Mouse (Mus musculus) intestine, embryonic 15.5 days (tissue): ENCODE results near the gene Tmem88. TPM values are rescaled to one million over a fixed set of nuclear protein-coding genes. Genes with fewer than 3 reads are reported as not detected.

Source experiments
- ATAC-seq: fragments of 200-750 bp; cut with Nextera tagmentation; 2 replicates; pipeline ENCODE4 v1.8.0; 2017; ENCODE audit warnings: moderate TSS enrichment, moderate library complexity
- H3K27ac ChIP-seq: fragments of 300-500 bp; sonication (generic); 2 replicates; pipeline ENCODE4 v1.5.1; 2015; ENCODE audit warnings: mild to moderate bottlenecking, inconsistent platforms
- H3K27me3 ChIP-seq: fragments of 300-500 bp; sonication (generic); replicated peaks from 2 replicates; pipeline ENCODE4 v1.6.1; 2015; ENCODE audit warnings: inconsistent platforms
- H3K36me3 ChIP-seq: fragments of 300-500 bp; sonication (generic); 2 replicates; pipeline ENCODE4 v1.6.1; 2015; ENCODE audit warnings: inconsistent platforms
- H3K4me1 ChIP-seq: fragments of 300-500 bp; sonication (generic); replicated peaks from 2 replicates; pipeline ENCODE4 v1.6.1; 2015; ENCODE audit warnings: inconsistent platforms
- H3K4me2 ChIP-seq: fragments of 300-500 bp; sonication (generic); replicated peaks from 2 replicates; pipeline ENCODE4 v1.6.1; 2015; ENCODE audit warnings: mild to moderate bottlenecking, inconsistent platforms
- H3K4me3 ChIP-seq: fragments of 300-500 bp; sonication (generic); replicated peaks from 2 replicates; pipeline ENCODE4 v1.5.1; 2015; ENCODE audit warnings: inconsistent platforms
- H3K9ac ChIP-seq: fragments of 300-500 bp; sonication (generic); 2 replicates; pipeline ENCODE4 v1.6.1; 2015; ENCODE audit warnings: inconsistent platforms
- H3K9me3 ChIP-seq: fragments of 300-500 bp; sonication (generic); 2 replicates; pipeline ENCODE4 v1.6.1; 2016; ENCODE audit warnings: inconsistent platforms
- WGBS: fragments of 180-500 bp; shearing (Covaris S2); methylation state at CpG from one replicate; pipeline ENCODE4 v1.1.7; 2015; 5-methylcytosine and 5-hydroxymethylcytosine counted together
- polyA plus RNA-seq: library from polyadenylated mRNA; unstranded; fragments of >200 nt; fragmentation: Nextera tagmentation; extraction: Ambion mirVana; gene quantifications from 2 replicates; pipeline ENCODE4 v1.2.1, GENCODE M21; 2015

The Tmem88 gene
- polyA plus RNA-seq, 1 experiment from 2014 or later, result 32.1 TPM

DNA sequence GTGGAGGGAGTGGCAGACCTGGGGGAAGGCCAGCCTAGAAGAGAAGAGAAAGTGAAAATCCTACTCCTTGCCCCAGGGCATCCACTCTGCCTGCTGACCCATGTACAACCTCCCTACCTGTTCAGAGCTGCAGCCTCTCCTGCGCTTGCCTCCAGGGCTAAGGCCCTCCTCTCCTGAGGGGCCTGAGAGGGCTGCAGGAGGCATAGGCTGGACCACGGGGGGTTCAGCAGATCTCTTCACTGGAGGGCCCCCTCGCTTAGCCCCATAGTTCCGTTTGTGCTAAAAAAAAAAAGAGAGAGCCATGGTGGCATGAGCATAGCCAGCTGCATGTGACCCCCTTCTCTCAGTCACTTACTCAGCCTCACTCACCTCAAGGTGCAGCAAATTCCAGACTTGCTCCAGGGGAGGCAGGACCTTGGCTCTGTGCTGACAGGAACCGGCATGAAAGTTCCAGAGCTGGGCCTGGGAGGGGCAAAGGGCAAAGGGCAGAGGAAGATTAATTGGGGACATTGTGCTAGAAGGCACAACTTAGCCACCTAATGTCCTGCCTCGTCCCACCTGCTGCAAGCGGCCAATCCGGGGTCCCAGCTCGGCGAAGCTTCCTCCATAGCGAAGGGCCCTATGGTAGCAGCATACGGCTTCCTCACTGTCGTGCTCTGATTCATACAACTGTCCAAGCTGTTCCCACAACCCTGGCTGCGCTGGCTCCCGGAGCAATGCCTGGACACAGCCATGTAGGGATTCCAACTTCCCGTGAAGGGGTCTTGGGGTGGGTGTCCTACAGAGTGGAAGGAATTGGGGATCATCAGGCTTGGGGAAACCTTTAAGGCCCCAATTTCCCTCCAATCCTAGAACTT is 9.1 kb upstream of the Tmem88 start:
- Histone ChIP-seq H3K36me3 (peaks cover 46% of the 10 kb centered on the region), H3K4me1 (peaks cover 22% of the 10 kb centered on the region), H3K9ac (no peak overlapping the region), H3K4me2 (peak overlapping the region; percentile 92; the same call in 1 of the 2 replicates), H3K27me3 (no peaks in the 10 kb centered on the region), H3K27ac (no peak overlapping the region), H3K4me3 (no peak overlapping the region), H3K9me3 (no peaks in the 10 kb centered on the region)
- WGBS, result 88% methylated on average over 16 of the region's 16 CpGs
- no peak for ATAC-seq

DNA sequence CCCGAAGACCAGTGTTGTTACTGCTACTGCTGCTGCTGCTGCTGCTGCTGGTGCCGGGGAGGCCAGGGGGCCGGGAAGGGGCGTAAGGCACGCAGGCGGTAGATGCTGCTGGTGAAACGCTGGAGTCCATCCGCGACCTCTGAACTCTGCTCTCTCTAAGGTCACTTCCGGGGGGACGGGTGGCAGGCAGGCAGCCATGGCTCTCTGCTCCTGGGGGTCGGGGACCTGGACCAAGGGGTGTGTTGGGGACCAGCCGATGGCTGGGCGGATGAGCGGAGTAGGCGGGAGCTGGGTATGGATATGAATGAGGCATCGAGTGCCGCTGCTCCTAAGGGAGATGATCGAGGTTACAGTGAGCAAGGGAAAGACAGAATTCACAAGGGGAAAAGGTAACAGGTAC is 8.2 kb upstream of the Tmem88 start:
- no peak for ATAC-seq
- Histone ChIP-seq H3K27ac (no peak overlapping the region), H3K4me2 (no peak overlapping the region), H3K27me3 (no peaks in the 10 kb centered on the region), H3K4me3 (no peak overlapping the region), H3K36me3 (peaks cover 54% of the 10 kb centered on the region), H3K9me3 (no peaks in the 10 kb centered on the region), H3K4me1 (peaks cover 17% of the 10 kb centered on the region), H3K9ac (no peak overlapping the region)
- 85% methylated on average over 19 of the region's 19 CpGs for WGBS

DNA sequence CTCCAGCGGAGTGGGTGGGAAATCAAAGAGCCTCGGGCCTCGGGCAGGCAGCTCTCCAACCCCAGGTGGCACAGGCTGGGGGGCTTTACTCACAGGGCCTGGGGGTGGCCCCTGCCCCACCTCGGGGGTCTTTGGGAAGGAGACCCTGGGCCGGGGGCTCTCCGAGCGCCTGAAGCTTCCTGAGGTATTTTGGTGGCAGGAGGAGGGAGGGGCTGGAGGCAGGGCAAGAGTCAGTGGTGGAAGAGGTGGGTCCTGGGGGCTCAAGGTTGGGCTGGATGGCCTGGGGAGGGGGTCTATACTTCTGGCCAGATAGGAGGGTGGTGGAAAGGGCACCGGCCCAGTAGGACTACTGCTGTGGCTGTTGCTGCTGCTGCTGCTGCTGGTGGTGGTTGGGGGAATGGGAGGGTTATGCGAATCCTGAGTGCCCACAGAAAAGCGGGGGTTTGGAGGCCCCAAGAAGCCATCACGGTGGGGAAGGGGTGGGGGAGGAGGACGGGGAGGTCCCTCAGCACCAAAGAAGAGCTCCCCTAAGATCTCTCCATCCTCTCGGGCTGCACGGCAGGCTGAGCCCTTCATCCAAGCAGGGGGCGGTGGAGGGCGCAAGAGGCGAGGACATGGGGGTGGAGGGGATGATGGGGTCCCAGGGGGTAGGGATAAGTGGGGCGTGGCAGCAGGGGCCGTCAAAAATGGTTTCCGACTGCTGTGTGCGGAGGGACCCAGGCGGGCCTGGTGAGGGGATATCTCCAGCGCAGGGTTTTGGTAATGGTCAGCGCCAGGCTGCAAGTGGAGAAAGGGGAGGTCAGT is 7.6 kb upstream of the Tmem88 start:
- Histone ChIP-seq H3K4me2 (no peak overlapping the region), H3K4me1 (peaks cover 21% of the 10 kb centered on the region), H3K9ac (no peak overlapping the region), H3K4me3 (no peak overlapping the region), H3K27ac (no peak overlapping the region), H3K9me3 (no peaks in the 10 kb centered on the region), H3K36me3 (peaks cover 58% of the 10 kb centered on the region), H3K27me3 (no peaks in the 10 kb centered on the region)
- WGBS, result 89% methylated on average over 24 of the region's 24 CpGs
- ATAC-seq, result no peak

DNA sequence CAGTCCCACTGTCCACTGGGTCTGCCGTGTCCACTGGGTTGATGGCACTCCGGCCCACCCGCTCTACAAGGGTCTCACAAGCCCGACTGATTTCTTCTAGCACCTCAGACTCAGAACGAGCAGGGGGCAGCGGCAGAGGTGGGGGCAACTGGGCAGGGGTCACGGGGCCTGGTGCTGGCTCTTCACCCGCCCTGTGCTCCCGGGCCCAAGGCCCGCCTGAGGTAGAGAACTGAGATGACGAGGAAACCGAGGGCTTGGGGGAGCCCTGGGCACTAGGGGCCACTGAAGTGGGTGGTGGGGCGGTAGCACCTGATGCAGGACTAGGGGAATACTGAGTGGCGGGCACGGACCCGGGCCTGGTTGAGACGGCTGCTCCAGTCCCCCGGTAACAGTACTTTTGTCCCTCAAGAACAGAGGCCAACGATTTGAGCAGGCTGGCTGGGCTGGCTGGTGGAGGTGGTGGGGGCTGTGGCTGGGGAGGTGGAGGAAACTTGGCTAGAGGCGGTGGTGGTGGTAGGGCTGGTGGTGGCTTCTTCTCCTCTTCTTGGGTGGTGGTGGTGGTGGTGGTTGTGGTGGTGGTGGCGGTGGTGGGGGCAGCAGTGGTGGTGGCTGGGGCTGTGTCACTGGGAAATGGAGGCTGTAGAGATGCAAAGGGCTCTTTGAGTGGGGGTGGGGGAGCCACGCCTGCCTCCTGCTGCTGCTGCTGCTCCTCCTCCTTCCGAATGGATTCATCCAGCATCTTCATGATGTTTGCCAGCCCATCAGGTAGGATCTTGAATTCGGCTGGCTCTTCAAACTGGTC is 6.8 kb upstream of the Tmem88 start:
- H3K4me1 ChIP-seq, result peaks cover 29% of the 10 kb centered on the region
- WGBS, result 91% methylated on average over 23 of the region's 24 CpGs
- H3K9me3 ChIP-seq, result no peaks in the 10 kb centered on the region
- no peak overlapping the region for H3K9ac ChIP-seq
- H3K36me3 ChIP-seq, result peaks cover 66% of the 10 kb centered on the region
- ATAC-seq, result no peak
- no peaks in the 10 kb centered on the region for H3K27me3 ChIP-seq
- no peak overlapping the region for H3K4me2 ChIP-seq
- H3K27ac ChIP-seq, result no peak overlapping the region
- no peak overlapping the region for H3K4me3 ChIP-seq

DNA sequence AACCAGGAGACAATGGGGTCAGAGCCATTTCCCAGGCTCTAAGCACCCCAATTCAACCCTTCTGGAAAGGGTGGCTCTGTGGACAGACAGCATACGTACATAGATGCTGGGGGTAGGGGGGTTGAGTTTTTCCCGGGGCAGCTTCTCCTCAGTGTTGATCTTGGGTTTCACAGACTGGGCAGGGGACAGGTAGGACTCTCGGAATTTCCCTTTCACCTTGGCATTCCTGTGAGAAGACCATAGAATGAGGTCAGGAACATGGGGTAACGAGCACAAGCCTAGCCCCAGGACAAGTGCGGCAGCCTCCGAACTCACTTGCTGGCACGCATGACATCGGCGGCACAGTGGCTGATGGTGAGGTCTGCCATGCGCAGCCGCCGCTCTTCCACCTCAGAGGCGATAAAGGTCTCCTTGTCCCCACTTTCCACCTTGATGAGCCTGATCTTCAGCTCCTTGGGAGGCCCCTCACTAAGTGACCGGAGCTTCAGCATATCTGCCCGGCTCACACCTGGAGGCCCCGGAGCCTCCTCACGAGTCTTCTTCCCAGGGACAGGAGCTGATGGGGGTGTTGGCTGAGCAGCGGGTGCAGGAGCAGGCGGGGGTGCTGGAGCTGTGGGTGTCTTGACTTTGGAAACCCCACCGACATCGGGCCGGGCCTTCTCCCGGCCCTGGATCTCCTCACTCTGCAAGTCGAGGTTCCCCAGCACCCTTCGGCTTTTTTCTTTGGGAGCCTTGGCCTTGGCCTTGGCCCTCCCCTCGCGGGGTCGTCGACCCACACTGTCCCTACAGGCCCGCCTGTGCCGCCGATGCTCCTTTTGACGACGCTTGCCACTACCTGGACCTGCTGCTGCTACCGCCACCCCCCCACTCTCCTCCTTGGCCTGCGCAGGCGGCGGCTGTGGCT is 5.9 kb upstream of the Tmem88 start:
- H3K4me3 ChIP-seq, result no peak overlapping the region
- H3K36me3 ChIP-seq, result peaks cover 71% of the 10 kb centered on the region
- no peak for ATAC-seq
- H3K27ac ChIP-seq, result no peak overlapping the region
- H3K4me1 ChIP-seq, result peaks cover 35% of the 10 kb centered on the region
- H3K4me2 ChIP-seq, result no peak overlapping the region
- no peaks in the 10 kb centered on the region for H3K9me3 ChIP-seq
- H3K9ac ChIP-seq, result no peak overlapping the region
- 92% methylated on average over 38 of the region's 38 CpGs for WGBS
- H3K27me3 ChIP-seq, result no peaks in the 10 kb centered on the region

DNA sequence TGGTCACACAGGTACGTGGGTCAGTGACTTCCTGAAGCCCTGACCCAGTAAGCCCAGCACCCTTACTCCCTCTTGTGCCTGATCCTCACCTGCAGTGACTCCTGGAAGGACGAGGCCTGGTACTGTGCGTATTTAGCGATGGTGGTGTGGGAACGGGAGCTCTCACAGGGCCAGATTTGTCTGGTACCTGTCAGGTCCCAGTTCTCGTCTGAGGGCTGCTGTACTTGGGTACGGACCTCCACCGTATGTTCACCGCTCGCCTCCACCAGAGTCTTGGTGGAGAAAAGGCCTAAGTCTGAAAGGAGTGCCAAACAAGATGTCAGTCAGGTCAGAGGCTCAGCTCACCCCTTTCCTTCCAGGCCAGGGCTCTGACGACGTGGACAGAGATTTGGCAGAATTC is 4.0 kb upstream of the Tmem88 start:
- Histone ChIP-seq H3K9me3 (no peaks in the 10 kb centered on the region), H3K4me3 (no peak overlapping the region), H3K27me3 (no peaks in the 10 kb centered on the region), H3K27ac (no peak overlapping the region), H3K9ac (no peak overlapping the region), H3K4me1 (peaks cover 34% of the 10 kb centered on the region), H3K4me2 (no peak overlapping the region), H3K36me3 (peaks cover 60% of the 10 kb centered on the region)
- WGBS, result 84% methylated on average over 12 of the region's 12 CpGs
- ATAC-seq, result no peak

GRCm38 (mm10) chr11:69401210-69401637 is 3.2 kb upstream of the Tmem88 start:
- H3K9me3 ChIP-seq, result no peaks in the 10 kb centered on the region
- no peaks in the 10 kb centered on the region for H3K27me3 ChIP-seq
- no peak overlapping the region for H3K4me3 ChIP-seq
- H3K27ac ChIP-seq, result no peak overlapping the region
- H3K36me3 ChIP-seq, result peaks cover 54% of the 10 kb centered on the region
- ATAC-seq, result peak; percentile 78
- peaks cover 39% of the 10 kb centered on the region for H3K4me1 ChIP-seq
- H3K9ac ChIP-seq, result no peak overlapping the region
- 0 out of 2 replicates have a peak overlapping the region, but pooled peaks have one; percentile 17 for H3K4me2 ChIP-seq
- 21% methylated on average over 22 of the region's 22 CpGs for WGBS

- Histone ChIP-seq H3K9ac (peak overlapping the region; percentile 10; the same call in 1 of the 2 replicates), H3K9me3 (no peaks in the 10 kb centered on the region), H3K4me2 (peak overlapping the region; percentile 34; the same call in 1 of the 2 replicates), H3K36me3 (peaks cover 44% of the 10 kb centered on the region), H3K27me3 (no peaks in the 10 kb centered on the region), H3K4me1 (peaks cover 39% of the 10 kb centered on the region), H3K27ac (no peak overlapping the region), H3K4me3 (no peak overlapping the region)
- ATAC-seq, result no peak
- 78% methylated on average over 25 of the region's 25 CpGs for WGBS
Measured at GRCm38 (mm10) chr11:69400083-69400850, 2.2 kb upstream of the Tmem88 start.

GRCm38 (mm10) chr11:69399201-69400082 is 1.4 kb upstream of the Tmem88 start:
- ATAC-seq, result no peak
- Histone ChIP-seq H3K9me3 (no peaks in the 10 kb centered on the region), H3K27me3 (no peaks in the 10 kb centered on the region), H3K27ac (0 out of 2 replicates have a peak overlapping the region, but pooled peaks have one; percentile 36), H3K36me3 (peaks cover 38% of the 10 kb centered on the region), H3K4me3 (no peak overlapping the region), H3K4me2 (peak overlapping the region; percentile 65), H3K4me1 (peaks cover 39% of the 10 kb centered on the region), H3K9ac (peak overlapping the region; percentile 10; the same call in 1 of the 2 replicates)
- 42% methylated on average over 66 of the region's 66 CpGs for WGBS
